ENCODE assay signal across 9 mouse cellular contexts in the genomic region with DNA sequence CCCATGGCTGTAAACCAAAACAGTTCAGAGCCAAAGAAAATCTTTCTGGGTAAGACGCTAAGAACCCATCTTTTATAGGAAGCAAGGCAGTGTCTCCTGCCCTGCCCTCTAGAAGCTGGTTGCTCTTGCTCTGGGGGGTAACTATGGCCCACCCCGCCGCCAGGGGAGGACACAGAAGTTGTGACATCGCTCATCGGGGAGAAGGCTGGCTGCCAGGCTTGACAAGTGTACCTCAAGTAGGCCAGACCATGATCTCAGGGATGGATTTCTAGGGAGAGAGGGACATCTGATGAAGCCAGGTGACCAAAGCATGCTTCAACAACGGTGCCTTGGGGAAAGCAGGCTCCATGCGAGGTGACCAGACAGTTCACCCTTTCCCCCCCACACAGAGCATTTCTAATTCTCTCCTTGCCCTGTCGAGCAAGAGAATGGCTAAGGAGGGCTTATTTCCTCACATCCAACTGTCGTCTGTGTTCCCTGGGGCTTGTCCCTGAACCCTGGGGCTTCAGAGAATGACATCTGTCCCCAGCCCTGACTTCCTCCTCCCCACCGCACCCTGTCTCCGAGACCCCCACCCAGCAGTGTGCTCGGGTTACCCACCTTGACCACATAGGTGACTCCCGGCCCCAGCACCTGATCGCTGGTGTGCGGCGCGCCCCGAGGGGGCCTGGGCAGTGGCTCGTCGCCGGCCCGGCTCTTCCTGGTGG. TPM values are rescaled to one million over a fixed set of nuclear protein-coding genes. Genes with fewer than 3 reads are reported as not detected.
A peak's percentile ranks its signal among the peaks of the same experiment; 100 is the strongest.
DNase-seq lines count a peak whose midpoint lies in the region; ATAC-seq and TF ChIP-seq lines count a peak whose summit lies in the region.
"Had no signal": no experiment of that assay in that cellular context is flagged by ENCODE, and none has a peak within 500 bp of the region (broad histone marks: within the 10 kb centered on the region; RNA-seq: fewer than 3 reads in every experiment).

No protein-coding gene starts in this region.

- no peak for TF ChIP-seq CTCF in thymus, adult 2 months (IDR thresholded peaks at IDR 0.05; ENCODE audit: borderline replicate concordance, control insufficient read depth, extremely low read depth, insufficient read depth, low read length, poor library complexity)

- TF ChIP-seq POLR2A in thymus, adult 2 months (IDR thresholded peaks at IDR 0.05; ENCODE audit: control insufficient read depth, extremely low read depth, insufficient read depth, low read length, poor library complexity) = no peak

- no peak overlapping the region for H3K9ac ChIP-seq in liver, embryonic 13.5 days

- H3K36me3 ChIP-seq in liver, embryonic 13.5 days = no peaks in the 10 kb centered on the region
- no peaks in the 10 kb centered on the region for H3K36me3 ChIP-seq in thymus, adult 2 months (ENCODE audit: control insufficient read depth, insufficient read depth, low read length)

- peak; percentile 14 for DNase-seq in cerebellum, adult 9-10 months
- no peak for DNase-seq in cerebellum, postnatal 4 days (ENCODE audit: low spot score in 2 of 2)
- DNase-seq in right cerebral cortex, adult 18-20 months = peak; percentile 37
- DNase-seq in right cerebral cortex, postnatal 36 days (ENCODE audit: low spot score in 2 of 2) = no peak
- no peak for DNase-seq in liver, embryonic 13.5 days
- DNase-seq in thymus, adult 2 months = no peak
- DNase-seq in thymus, postnatal 14 days = no peak
- no peak for DNase-seq in kidney, postnatal 25 days

- no peak for ATAC-seq in liver, embryonic 13.5 days (ENCODE audit: low read depth)

- no peaks in the 10 kb centered on the region; the same call in 1 of the 2 replicates for H3K4me1 ChIP-seq in liver, embryonic 13.5 days (replicated peaks)
- no peaks in the 10 kb centered on the region for H3K4me1 ChIP-seq in thymus, adult 2 months (replicated peaks; ENCODE audit: control insufficient read depth, insufficient read depth, low read length)

- no peak overlapping the region for H3K27ac ChIP-seq in liver, embryonic 13.5 days
- H3K27ac ChIP-seq in thymus, adult 2 months (ENCODE audit: control insufficient read depth, insufficient read depth, low read length) = no peak overlapping the region

- peak overlapping the region; percentile 53 for H3K4me2 ChIP-seq in liver, embryonic 13.5 days

- no peaks in the 10 kb centered on the region for H3K9me3 ChIP-seq in liver, embryonic 13.5 days (replicated peaks)

- peak overlapping the region; percentile 34 for H3K4me3 ChIP-seq in liver, embryonic 13.5 days (replicated peaks)
- no peak overlapping the region for H3K4me3 ChIP-seq in thymus, adult 2 months (ENCODE audit: control insufficient read depth, insufficient read depth, low read length)
- H3K4me3 ChIP-seq: megakaryocyte, embryonic 14.5 days had no signal

- peaks cover 83% of the 10 kb centered on the region for H3K27me3 ChIP-seq in liver, embryonic 13.5 days
- peaks cover 18% of the 10 kb centered on the region; the same call in 1 of the 2 replicates for H3K27me3 ChIP-seq in thymus, adult 2 months (ENCODE audit: control insufficient read depth, insufficient read depth, low read length)

- WGBS in liver, embryonic 13.5 days (ENCODE audit: insufficient replicate concordance) = 7% methylated on average over 22 of the region's 22 CpGs
- WGBS in thymus, adult 2 months = 15% methylated on average over 22 of the region's 22 CpGs

RNA-seq across cellular contexts. Expression of a gene that starts 2.7 kb away (rescaled TPM):
- polyA plus RNA-seq in liver, embryonic 13.5 days (2015; fragmentation: Nextera tagmentation; extraction: Ambion mirVana) = not detected in 2 replicates
- polyA plus RNA-seq in thymus, adult 2 months (2012; rRNA removed) = 0.57 and 0.69 TPM in 2 replicates

Comparison
In these comparisons a context has a peak if more than half of its experiments do, and no peak if none do; other contexts are left out.
1. DNase-seq: peak in cerebellum, adult 9-10 months (single experiment) and right cerebral cortex, adult 18-20 months (single experiment); none in cerebellum, postnatal 4 days (0 of 2), right cerebral cortex, postnatal 36 days (0 of 2), liver, embryonic 13.5 days (single experiment), thymus, adult 2 months (single experiment), thymus, postnatal 14 days (single experiment) and kidney, postnatal 25 days (0 of 2).